Mouse (Mus musculus) liver, embryonic 11.5 days (tissue): ENCODE results near the gene Zxdc. TPM values are rescaled to one million over a fixed set of nuclear protein-coding genes. Genes with fewer than 3 reads are reported as not detected.

Experiments
- ATAC-seq: fragments of 200-750 bp; cut with Nextera tagmentation; replicated peaks from 2 replicates; pipeline ENCODE4 v1.8.0; 2017; ENCODE audit warnings: moderate number of reproducible peaks, mild to moderate bottlenecking, moderate TSS enrichment, moderate library complexity; ENCODE audit not compliant: low FRiP score
- DNase-seq: peaks from one replicate; pipeline ENCODE4 v3.0.0-alpha.2; 2017; ENCODE audit warnings: low spot score
- H3K27ac ChIP-seq: fragments of 300-500 bp; sonication (generic); 2 replicates; pipeline ENCODE4 v1.5.1; 2014; ENCODE audit warnings: mild to moderate bottlenecking, low read depth, low read length, control low read depth
- H3K27me3 ChIP-seq: fragments of 300-500 bp; sonication (generic); replicated peaks from 2 replicates; pipeline ENCODE4 v1.6.1; 2014; ENCODE audit warnings: low read length, mixed read lengths; ENCODE audit not compliant: control insufficient read depth, insufficient read depth
- H3K36me3 ChIP-seq: fragments of 300-500 bp; sonication (generic); 2 replicates; pipeline ENCODE4 v1.6.1; 2014; ENCODE audit warnings: mild to moderate bottlenecking, low read length, moderate library complexity, mixed read lengths; ENCODE audit not compliant: control insufficient read depth, insufficient read depth
- H3K4me1 ChIP-seq: fragments of 300-500 bp; sonication (generic); replicated peaks from 2 replicates; pipeline ENCODE4 v1.6.1; 2014; ENCODE audit warnings: low read length, mixed read lengths; ENCODE audit not compliant: control insufficient read depth, insufficient read depth
- H3K4me2 ChIP-seq: fragments of 300-500 bp; sonication (generic); 2 replicates; pipeline ENCODE4 v1.6.1; 2014; ENCODE audit warnings: mild to moderate bottlenecking, control low read depth, moderate library complexity
- H3K4me3 ChIP-seq: fragments of 300-500 bp; sonication (generic); 2 replicates; pipeline ENCODE4 v1.5.1; 2014; ENCODE audit warnings: low read depth, low read length, control low read depth
- H3K9ac ChIP-seq: fragments of 300-500 bp; sonication (generic); 2 replicates; pipeline ENCODE4 v1.6.1; 2014; ENCODE audit warnings: low read depth, low read length, control low read depth
- H3K9me3 ChIP-seq: fragments of 300-500 bp; sonication (generic); 2 replicates; pipeline ENCODE4 v1.6.1; 2016; ENCODE audit warnings: low read length, inconsistent platforms, mixed read lengths; ENCODE audit not compliant: control insufficient read depth
- WGBS: fragments of 180-500 bp; shearing (Covaris S2); extraction: QIAGEN DNeasy Blood & Tissue Kit; methylation state at CpG from one replicate; pipeline ENCODE4 v1.1.7; 2014; 5-methylcytosine and 5-hydroxymethylcytosine counted together
- polyA plus RNA-seq: library from polyadenylated mRNA; unstranded; fragments of >200 nt; fragmentation: Nextera tagmentation; extraction: Ambion mirVana; gene quantifications from 2 replicates; pipeline ENCODE4 v1.2.1, GENCODE M21; 2014

The Zxdc gene
- polyA plus RNA-seq, 1 experiment from 2014 or later: 6.6 TPM

GRCm38 (mm10) chr6:90332561-90333425, 36.5 kb upstream of the Zxdc start, which contains the start of gene Uroc1:
Gene Uroc1 (plus strand): TSS chr6:90333284.
- peak; percentile 82 for ATAC-seq
- no peak within 1 kb of the TSS for H3K4me3 ChIP-seq
- H3K4me2 ChIP-seq: peak within 1 kb of the TSS; percentile 29; the same call in 1 of the 2 replicates
- H3K27me3 ChIP-seq: no peaks in the 10 kb centered on the region
- no peak for DNase-seq
- 72% methylated on average over 7 of the region's 7 CpGs for WGBS
- H3K27ac ChIP-seq: peak within 1 kb of the TSS; percentile 6; the same call in 1 of the 2 replicates
- no peaks in the 10 kb centered on the region for H3K9me3 ChIP-seq
- no peak within 1 kb of the TSS for H3K9ac ChIP-seq
- no peaks in the 10 kb centered on the region for H3K4me1 ChIP-seq
- no peaks in the 10 kb centered on the region for H3K36me3 ChIP-seq

- Histone ChIP-seq H3K36me3 (no peaks in the 10 kb centered on the region), H3K27me3 (no peaks in the 10 kb centered on the region), H3K4me1 (no peaks in the 10 kb centered on the region), H3K9ac (no peak overlapping the region), H3K4me3 (no peak overlapping the region), H3K9me3 (no peaks in the 10 kb centered on the region), H3K27ac (no peak overlapping the region), H3K4me2 (peak overlapping the region; percentile 29; the same call in 1 of the 2 replicates)
- ATAC-seq (no peak), DNase-seq (no peak)
- 52% methylated on average over 3 of the region's 3 CpGs for WGBS
These were observed 35.0 kb upstream of the Zxdc start for GRCm38 (mm10) chr6:90334244-90334643.

- Histone ChIP-seq H3K4me2 (no peak overlapping the region), H3K4me1 (no peaks in the 10 kb centered on the region), H3K9me3 (no peaks in the 10 kb centered on the region), H3K27ac (no peak overlapping the region), H3K27me3 (no peaks in the 10 kb centered on the region), H3K9ac (no peak overlapping the region), H3K36me3 (no peaks in the 10 kb centered on the region), H3K4me3 (no peak overlapping the region)
- DNase-seq: no peak
- ATAC-seq: no peak
- 72% methylated on average over 2 of the region's 2 CpGs for WGBS
These were observed 26.9 kb upstream of the Zxdc start for GRCm38 (mm10) chr6:90342343-90342742.

- Histone ChIP-seq H3K27ac (no peak overlapping the region), H3K27me3 (no peaks in the 10 kb centered on the region), H3K4me2 (no peak overlapping the region), H3K9me3 (no peaks in the 10 kb centered on the region), H3K9ac (no peak overlapping the region), H3K36me3 (no peaks in the 10 kb centered on the region), H3K4me1 (no peaks in the 10 kb centered on the region), H3K4me3 (no peak overlapping the region)
- 57% methylated on average over 4 of the region's 4 CpGs for WGBS
- DNase-seq (no peak), ATAC-seq (no peak)
These were observed 22.1 kb upstream of the Zxdc start for GRCm38 (mm10) chr6:90347183-90347582.

- no peaks in the 10 kb centered on the region for H3K9me3 ChIP-seq
- WGBS: 76% methylated on average over 4 of the region's 4 CpGs
- no peaks in the 10 kb centered on the region for H3K27me3 ChIP-seq
- DNase-seq (no peak), ATAC-seq (no peak)
- H3K36me3 ChIP-seq: no peaks in the 10 kb centered on the region
- H3K27ac ChIP-seq: no peak overlapping the region
- H3K4me1 ChIP-seq: no peaks in the 10 kb centered on the region
- H3K4me2 ChIP-seq: no peak overlapping the region
- no peak overlapping the region for H3K9ac ChIP-seq
- no peak overlapping the region for H3K4me3 ChIP-seq
These were observed 20.8 kb upstream of the Zxdc start for GRCm38 (mm10) chr6:90348500-90348899.

- no peak for DNase-seq
- Histone ChIP-seq H3K4me1 (no peaks in the 10 kb centered on the region), H3K27ac (no peak overlapping the region), H3K36me3 (no peaks in the 10 kb centered on the region), H3K9me3 (no peaks in the 10 kb centered on the region), H3K9ac (no peak overlapping the region), H3K4me3 (no peak overlapping the region), H3K27me3 (no peaks in the 10 kb centered on the region), H3K4me2 (no peak overlapping the region)
- 60% methylated on average over 2 of the region's 2 CpGs for WGBS
- ATAC-seq: no peak
These were observed 19.3 kb upstream of the Zxdc start for GRCm38 (mm10) chr6:90350011-90350410.

- WGBS: 66% methylated on average over 5 of the region's 5 CpGs
- Histone ChIP-seq H3K9ac (no peak overlapping the region), H3K4me2 (no peak overlapping the region), H3K9me3 (no peaks in the 10 kb centered on the region), H3K27me3 (no peaks in the 10 kb centered on the region), H3K36me3 (no peaks in the 10 kb centered on the region), H3K4me3 (no peak overlapping the region), H3K4me1 (peaks cover 4% of the 10 kb centered on the region), H3K27ac (no peak overlapping the region)
- ATAC-seq (no peak), DNase-seq (no peak)
These were observed 11.2 kb upstream of the Zxdc start for GRCm38 (mm10) chr6:90358142-90358541.

- H3K4me3 ChIP-seq: no peak overlapping the region
- 71% methylated on average over 2 of the region's 2 CpGs for WGBS
- H3K27ac ChIP-seq: no peak overlapping the region
- no peaks in the 10 kb centered on the region for H3K27me3 ChIP-seq
- H3K4me2 ChIP-seq: no peak overlapping the region
- peaks cover 4% of the 10 kb centered on the region for H3K4me1 ChIP-seq
- ATAC-seq (no peak), DNase-seq (no peak)
- H3K9me3 ChIP-seq: no peaks in the 10 kb centered on the region
- no peak overlapping the region for H3K9ac ChIP-seq
- H3K36me3 ChIP-seq: no peaks in the 10 kb centered on the region
These were observed 9.8 kb upstream of the Zxdc start for GRCm38 (mm10) chr6:90359445-90359844.
